15 mouse cellular contexts compared by ENCODE assay signal in the genomic region with DNA sequence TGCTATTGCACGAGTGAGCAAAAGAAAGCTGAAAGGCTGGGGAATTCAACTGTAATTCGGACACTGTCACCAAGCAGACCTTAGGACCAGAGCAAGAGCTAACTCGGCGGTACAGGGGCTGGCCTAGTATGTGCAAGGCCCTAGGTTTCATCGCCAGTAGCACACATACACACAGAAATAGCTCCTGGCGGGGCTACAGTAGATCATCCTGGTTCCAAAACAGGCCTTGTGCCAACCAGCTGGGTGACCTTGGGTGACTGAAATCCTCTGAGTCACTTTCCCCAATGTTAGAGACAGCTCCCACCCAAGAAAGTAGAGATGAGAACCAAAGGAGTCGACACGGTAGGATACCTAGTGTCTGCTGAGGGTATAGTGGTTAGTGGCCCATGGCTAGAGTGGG.
DNase-seq lines count a peak whose midpoint lies in the region; ATAC-seq lines count a peak whose summit lies in the region.
"Had no signal": no experiment of that assay in that cellular context is flagged by ENCODE, and none has a peak within 500 bp of the region (broad histone marks: within the 10 kb centered on the region; RNA-seq: fewer than 3 reads in every experiment).

No protein-coding gene starts in this region.

- no peak overlapping the region for H3K4me2 ChIP-seq in kidney, embryonic 16.5 days (replicated peaks; ENCODE audit: low read depth, low read length)
- H3K4me2 ChIP-seq: embryonic facial prominence, embryonic 13.5 days; liver, embryonic 15.5 days; neural tube, embryonic 15.5 days had no signal

- no peak overlapping the region for H3K9ac ChIP-seq in kidney, embryonic 16.5 days (replicated peaks; ENCODE audit: low read length)
- H3K9ac ChIP-seq: embryonic facial prominence, embryonic 13.5 days; liver, embryonic 15.5 days; neural tube, embryonic 15.5 days had no signal

- 0 out of 2 replicates have a peak, but pooled peaks cover 8% of the 10 kb centered on the region for H3K4me1 ChIP-seq in kidney, embryonic 16.5 days (ENCODE audit: insufficient read depth, low read length)
- H3K4me1 ChIP-seq: embryonic facial prominence, embryonic 13.5 days; liver, embryonic 15.5 days; neural tube, embryonic 15.5 days had no signal

- H3K27me3 ChIP-seq in kidney, embryonic 16.5 days (ENCODE audit: insufficient read depth, low read length), result no peaks in the 10 kb centered on the region
- H3K27me3 ChIP-seq: embryonic facial prominence, embryonic 13.5 days; liver, embryonic 15.5 days; neural tube, embryonic 15.5 days had no signal

- H3K4me3 ChIP-seq in kidney, embryonic 16.5 days (ENCODE audit: low read length), result no peak overlapping the region
- H3K4me3 ChIP-seq: embryonic facial prominence, embryonic 13.5 days; liver, embryonic 15.5 days; midbrain, embryonic 10.5 days; neural tube, embryonic 15.5 days had no signal

- no peak overlapping the region for H3K27ac ChIP-seq in kidney, embryonic 16.5 days (ENCODE audit: low read length)
- H3K27ac ChIP-seq: embryonic facial prominence, embryonic 13.5 days; liver, embryonic 15.5 days; midbrain, embryonic 10.5 days; neural tube, embryonic 15.5 days had no signal

- DNase-seq in ovary, postnatal 36 days (ENCODE audit: low spot score), result peak; percentile 64
- no peak for DNase-seq in ovary, postnatal 10 days (ENCODE audit: low spot score)
- peak; percentile 89 to 92 for DNase-seq in adrenal gland, postnatal 36 days
- DNase-seq in gastrocnemius, postnatal 36 days, result peak; percentile 41 to 53
- DNase-seq in skeletal muscle tissue, adult 2 months (ENCODE audit: low read depth, low spot score), result peak; percentile 87
- no peak for DNase-seq in right cerebral cortex, postnatal 25 days
- DNase-seq: cerebellum, adult 18-20 months; thymus, adult 2 months had no signal

- H3K9me3 ChIP-seq in kidney, embryonic 16.5 days (ENCODE audit: low read length), result no peaks in the 10 kb centered on the region
- H3K9me3 ChIP-seq: embryonic facial prominence, embryonic 13.5 days; G1E; liver, embryonic 15.5 days; midbrain, embryonic 10.5 days; neural tube, embryonic 15.5 days had no signal

- H3K36me3 ChIP-seq in kidney, embryonic 16.5 days (ENCODE audit: insufficient read depth, low read length), result no peaks in the 10 kb centered on the region
- H3K36me3 ChIP-seq: embryonic facial prominence, embryonic 13.5 days; G1E; liver, embryonic 15.5 days; midbrain, embryonic 10.5 days; neural tube, embryonic 15.5 days had no signal

- 72% methylated on average over 8 of the region's 8 CpGs for whole genome bisulfite sequencing in kidney, embryonic 16.5 days

- intact Hi-C loops in gastrocnemius, postnatal 36 days (cut with DNase I), result loop anchor here (2.0 to 5.0 kb wide), 2 partner anchors 40 to 63 kb away; no protein-coding TSS in a partner anchor

- no peak for ATAC-seq in kidney, embryonic 16.5 days (ENCODE audit: low FRiP score, low TSS enrichment)
- ATAC-seq in frontal cortex, adult (ENCODE audit: low TSS enrichment), result no peak

Comparison
In these comparisons a context has a peak if more than half of its experiments do, and no peak if none do; other contexts are left out.
1. DNase-seq: peak in ovary, postnatal 36 days (single experiment), adrenal gland, postnatal 36 days (2 of 2), gastrocnemius, postnatal 36 days (2 of 2) and skeletal muscle tissue, adult 2 months (single experiment); none in ovary, postnatal 10 days (single experiment) and right cerebral cortex, postnatal 25 days (single experiment).